Mouse (Mus musculus) ZHBTc4 (cell line): ENCODE data around the gene Pcbp3.

Experiments used
- DNase-seq: peaks from one replicate; pipeline ENCODE4 v3.0.0-alpha.2; 2011; ENCODE audit warnings: low read depth, low spot score

The Pcbp3 gene

DNA sequence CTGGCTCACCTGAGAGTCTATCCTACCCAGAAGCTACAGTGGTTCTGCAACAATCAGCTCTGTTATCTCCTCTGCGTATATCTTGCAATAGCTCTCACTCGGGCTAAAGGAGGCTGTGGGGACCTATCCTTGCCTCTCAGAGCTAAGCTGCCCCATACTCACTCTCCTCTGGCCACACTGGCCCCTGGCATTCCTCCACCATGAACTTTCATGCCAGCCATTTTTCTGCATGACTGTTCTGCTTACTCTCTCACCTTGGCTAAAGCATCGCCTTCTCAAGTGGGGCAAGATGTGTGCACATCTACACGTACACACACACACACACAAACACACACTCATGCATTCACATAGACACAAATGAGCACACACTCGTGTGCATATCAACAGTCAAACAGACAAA lies 115.2 kb downstream of the Pcbp3 start:
- DNase-seq, result no peak

DNA sequence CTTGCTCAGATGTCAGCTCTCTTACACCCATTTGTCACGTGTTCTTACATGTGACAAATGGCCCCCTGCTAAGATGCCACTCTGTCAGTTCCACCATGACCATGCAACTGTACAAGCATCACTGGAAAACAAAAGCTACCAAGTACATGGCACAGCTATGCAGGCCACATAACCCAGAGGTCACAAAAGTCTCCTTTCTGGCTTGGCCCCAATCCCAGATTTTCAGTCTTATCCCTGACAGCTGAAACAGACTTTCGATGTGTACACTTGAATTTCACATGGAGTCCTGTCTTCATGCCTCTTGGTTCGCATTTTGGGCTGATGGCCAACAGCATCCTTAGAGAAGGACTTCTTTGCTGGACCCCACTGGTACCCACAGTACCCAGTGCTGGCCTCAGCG lies 116.8 kb downstream of the Pcbp3 start:
- DNase-seq, result no peak

DNA sequence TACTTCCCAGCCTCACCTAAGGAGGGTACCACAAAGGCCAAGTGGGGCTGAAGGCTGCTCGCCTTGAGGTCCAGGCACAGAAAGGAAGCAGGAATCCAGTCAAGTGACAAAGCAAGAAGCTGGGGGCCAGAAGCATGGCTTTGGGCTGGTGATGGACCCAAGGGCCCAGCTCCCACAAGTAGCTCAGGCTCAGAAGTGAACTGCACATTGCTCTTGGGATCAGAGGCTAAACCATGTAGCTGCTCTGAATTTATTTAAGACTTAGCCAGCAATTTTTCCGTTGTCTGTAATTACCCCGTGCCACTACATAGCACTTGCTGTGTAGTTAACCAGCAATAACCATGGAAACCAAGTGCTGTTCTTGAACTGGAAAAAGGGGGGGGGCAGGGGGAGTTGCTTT lies 117.3 kb downstream of the Pcbp3 start:
- no peak for DNase-seq

DNA sequence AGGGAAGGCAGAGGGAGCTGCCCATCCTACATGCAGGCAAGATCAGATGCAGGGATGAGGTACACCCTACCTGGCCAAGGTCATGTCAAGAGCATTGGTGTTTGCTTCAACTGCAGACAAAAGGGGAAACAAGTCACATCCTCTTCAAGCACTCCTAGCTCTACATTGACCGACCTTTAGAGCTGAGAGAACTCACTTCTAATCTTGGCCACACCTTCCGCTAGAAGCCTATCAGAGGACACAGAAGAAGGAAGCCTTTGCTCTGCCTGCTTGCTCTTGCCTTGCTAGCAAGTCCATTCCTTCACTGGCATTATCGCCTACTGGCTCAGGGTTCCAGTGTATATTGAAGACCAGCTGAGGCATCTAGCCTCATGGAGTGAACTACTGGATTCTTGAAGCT lies 119.6 kb downstream of the Pcbp3 start:
- no peak for DNase-seq

DNA sequence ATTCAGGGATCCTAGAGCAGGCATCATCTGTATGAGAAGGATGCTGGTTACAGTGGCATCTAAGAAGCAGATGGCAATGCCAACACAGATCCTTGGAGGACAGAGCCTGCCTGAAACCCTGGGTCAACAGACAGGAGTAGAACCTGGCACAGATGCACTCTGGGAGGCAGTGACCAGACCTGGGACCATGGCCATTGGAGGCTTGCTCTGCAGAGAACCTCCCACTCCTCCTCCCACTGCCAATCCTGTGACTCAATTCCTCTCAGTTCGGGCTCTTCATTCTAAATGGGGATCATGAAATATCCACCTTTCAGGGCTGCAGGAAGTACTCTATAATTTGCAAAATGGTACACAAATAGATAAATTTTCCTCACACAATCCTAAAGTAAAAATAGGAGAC lies 120.5 kb downstream of the Pcbp3 start:
- no peak for DNase-seq

DNA sequence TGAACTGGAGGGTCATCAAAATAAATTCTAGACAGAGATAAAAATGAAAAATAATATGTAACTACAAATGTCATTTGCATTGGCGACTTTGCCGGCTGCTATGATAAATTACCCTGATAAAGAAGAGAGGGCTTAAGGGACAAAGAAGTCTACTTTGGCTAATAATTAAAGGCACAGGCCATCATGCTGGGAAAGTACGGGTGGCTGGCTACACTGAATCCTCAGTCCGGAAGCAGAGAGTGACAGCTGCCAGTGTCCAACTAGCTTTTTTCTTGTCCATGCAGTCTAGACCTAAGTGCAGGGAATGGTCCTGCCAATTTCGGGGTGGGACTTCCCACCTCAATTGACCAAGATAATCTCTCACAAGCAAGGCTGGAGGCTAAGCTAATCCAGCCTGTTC lies 121.1 kb downstream of the Pcbp3 start:
- no peak for DNase-seq

DNA sequence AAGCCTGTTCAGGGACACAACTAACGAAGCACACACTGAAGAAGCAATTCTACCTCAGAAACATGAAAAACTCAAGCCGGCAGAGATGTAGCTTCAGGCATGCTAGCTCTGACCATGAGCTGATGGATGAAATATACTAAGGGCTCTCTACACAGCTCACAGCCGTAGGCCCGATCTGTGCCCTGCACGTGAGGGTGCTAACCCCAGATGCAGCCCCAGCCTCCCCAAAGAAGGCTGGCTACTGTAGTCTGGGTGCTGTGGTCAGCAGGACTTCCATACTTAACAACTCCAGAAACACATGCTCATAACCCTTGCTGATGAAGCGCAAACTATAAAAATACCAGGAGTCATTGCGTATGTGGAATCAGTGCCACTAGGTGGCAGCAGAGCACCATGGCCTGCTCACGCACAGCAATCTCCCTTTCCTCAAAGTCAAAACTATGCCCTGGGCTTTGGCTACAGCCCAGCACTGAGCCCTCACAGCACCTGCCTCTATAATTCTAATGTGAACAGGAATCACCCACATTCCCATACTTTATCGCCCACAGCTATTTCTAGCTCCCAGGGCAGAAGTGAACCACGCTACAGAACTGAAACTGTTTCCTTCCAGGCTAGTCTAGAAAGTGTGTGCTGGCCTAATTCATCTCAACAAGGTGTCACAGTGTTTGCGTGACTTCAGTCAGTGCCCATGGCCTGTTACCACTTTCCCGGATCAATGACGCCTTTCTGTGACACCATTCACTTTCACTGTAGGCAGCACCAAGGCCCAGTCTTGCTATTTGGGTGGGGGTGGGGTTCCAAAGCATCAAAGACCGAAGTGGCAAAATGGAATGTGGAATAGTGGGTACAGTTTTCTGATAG lies 126.0 kb downstream of the Pcbp3 start:
- DNase-seq, result peak; percentile 80

DNA sequence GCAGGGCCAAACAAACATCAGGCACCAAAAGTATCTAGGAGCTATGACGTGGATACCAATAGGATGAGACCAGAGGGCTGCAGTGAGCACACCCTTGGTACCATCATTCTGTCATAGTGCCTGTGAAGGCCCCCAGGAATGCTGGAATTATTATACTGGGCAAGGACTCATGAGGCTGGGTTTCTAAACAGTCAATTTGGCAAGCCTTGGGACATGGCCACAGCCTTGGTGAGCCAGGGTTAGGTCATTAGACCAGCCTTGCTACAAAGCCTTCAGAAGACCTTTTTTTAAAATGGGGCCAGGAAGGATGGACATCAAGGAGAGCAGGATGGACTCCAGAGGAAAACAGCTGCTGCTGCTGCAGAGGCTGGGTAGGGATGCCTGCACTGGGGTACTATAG lies 128.8 kb downstream of the Pcbp3 start:
- no peak for DNase-seq

DNA sequence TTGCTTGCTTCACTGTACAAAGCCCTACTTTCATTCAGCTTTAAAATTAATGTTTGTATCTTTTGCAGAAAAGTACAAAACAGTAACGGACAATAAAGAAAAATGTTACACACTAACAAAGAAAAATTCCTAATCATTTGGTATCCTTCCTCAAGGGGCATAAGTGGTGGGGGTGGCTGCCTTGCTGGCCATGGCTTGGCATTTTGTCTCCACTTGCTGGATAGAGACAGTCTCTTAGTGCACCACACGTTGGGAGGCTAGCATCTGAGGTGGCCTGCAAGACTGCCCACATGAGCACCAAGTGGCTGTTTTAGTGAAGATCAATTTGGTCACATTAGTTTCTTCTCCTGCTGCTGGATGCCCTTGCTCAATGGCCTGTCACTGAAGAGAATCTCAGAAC lies 129.8 kb downstream of the Pcbp3 start:
- DNase-seq, result no peak

DNA sequence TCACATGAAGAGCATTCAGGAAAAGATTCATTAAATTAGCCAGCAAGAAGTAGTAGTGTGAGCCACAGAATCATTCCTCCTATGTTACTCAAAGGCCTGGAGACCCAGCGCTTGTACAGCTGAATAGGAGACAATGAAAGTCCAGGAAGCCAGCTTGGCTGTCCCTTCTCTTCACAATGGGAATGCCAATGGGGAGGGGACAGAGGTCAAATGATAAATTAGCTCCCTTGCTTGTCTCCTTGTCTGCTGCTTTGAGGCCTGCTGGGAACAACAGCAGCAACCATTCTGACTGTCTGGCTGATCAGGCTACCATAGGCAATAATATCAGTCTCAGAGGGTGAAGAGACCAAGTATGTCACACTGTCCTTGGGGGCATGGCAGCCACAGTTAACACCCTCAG lies 130.5 kb downstream of the Pcbp3 start:
- DNase-seq, result peak; percentile 14

DNA sequence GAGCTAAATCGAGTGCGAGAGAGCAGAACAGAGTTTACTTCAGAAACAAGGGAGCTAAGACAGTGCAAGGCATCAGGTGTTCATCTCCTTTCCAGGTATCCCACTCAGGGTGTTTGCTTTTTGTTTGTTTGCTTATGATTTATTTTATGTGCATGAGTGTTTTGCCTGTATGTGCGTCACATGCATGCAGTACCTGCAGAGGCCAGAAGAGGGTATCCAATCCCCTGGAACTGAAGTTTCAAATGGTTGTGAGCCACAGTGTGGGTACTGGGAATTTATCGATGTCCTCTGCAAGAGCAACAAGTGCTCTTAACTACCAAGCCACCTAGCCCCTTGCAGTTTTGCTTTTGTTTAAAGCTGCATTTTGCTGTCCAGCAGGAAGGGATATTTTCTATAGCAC lies 132.8 kb downstream of the Pcbp3 start:
- DNase-seq, result peak; percentile 45

DNA sequence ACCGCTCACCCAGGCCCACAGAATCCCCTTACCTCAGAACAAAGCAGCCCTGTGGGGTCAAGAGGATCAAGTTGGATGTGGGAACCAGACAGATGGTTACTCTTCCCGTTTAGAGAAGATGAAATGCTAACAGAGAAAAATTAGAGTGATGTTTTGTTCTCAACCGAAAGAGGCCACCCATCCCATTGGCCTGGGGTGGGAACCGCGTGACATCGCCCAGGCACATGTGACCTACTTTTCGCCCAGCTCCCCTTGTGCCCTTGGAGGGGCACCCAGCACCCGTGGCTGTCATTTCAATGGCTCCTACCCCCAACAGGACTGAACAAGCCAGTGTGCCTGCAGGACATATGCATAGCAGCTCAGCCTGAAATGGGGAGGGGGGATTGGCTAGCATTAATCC lies 139.0 kb downstream of the Pcbp3 start:
- DNase-seq, result no peak

DNA sequence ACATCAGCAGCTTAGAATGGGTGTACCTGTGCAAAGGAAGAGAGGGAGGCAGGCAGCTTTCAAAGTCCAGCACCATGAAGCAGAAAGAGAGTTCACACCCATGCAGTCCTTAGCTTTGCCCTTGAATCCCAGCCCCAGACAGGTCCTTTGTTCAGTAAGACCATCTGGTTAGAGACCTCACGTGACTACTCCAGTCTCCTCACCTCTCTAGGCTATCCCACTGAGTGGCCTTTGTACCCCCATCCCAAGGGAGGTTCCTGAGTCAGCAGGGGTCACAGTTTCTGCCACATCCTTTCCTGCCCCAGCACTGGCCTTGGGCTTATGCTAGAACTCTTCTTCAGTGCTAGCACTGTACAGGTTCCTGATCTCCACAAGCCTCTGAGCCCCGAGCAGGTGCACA lies 142.4 kb downstream of the Pcbp3 start:
- peak; percentile 70 for DNase-seq

DNA sequence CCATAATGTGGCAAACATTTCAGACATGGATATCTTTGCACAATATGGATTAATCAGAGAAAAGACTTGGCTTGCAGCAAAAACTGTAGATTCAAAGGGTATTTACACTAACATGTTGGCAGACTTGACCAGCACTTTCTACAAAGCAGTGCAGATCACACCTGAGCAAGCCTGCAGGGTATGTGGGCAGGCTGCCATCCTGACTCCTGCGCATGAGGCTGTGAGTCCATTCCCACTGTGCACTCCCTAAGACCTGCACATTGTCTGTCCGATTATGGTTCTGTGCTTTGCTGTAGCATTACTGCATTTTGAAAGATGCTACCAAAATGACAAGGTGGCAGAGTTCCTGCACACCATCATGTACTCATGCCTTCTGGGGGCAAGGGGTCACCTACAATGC lies 143.3 kb downstream of the Pcbp3 start:
- no peak for DNase-seq

DNA sequence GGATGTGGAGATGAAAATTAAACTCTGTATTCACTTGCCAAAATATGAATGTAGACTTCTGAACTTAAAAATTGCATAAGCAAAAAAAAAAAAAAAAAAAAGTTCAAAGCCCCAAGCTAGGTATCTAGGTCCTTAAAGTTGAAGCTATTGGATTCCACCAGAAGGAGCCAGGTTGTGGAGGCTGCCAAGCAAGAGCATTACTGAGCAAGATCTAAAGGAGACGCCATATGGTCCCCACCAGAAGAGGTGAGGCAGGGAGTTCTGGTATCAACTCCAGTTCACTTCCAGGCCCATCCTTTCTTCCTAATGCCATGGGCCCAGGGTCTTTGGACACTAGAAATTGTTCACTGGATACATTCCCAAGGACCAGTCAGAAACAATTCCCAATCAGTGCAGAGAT lies 144.8 kb downstream of the Pcbp3 start:
- DNase-seq, result no peak

DNA sequence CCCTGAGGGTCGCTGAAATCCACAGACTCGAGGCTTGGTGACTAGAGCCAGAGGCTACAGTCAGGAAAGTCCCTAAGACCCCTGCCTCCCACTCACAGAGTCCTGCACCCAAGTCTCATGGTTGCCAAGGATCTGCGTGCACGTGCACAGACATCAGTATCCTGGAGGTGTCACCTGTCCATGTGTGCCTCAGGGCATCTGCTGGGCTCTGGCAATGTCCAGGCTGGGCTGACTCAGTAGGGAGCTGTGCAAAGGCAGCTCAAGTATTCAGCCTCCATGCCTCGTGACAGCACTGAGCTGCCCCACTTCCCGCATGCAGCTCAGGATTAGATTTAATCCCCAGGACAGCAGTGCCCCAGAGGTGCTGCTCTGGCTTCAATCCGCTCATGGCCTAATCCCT lies 145.3 kb downstream of the Pcbp3 start:
- no peak for DNase-seq

DNA sequence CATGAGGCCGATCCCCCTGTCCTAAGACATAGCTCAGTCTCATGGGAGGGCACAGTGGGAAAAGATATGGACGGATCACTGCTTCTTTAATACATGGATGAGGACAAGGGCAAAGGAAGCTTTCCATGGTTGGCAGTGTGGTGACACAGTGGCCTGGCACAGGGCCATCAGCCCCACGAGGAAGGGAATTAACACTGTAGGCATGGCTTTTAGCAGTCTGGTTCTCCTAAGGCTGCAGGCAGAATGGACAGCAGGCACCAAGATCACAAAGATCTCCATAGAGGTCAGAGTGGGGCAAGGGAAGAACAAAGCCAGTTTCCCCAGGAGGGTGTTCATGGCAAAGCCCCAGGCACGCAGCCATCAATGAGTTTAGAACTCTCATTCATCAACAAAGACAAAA lies 146.2 kb downstream of the Pcbp3 start:
- no peak for DNase-seq

DNA sequence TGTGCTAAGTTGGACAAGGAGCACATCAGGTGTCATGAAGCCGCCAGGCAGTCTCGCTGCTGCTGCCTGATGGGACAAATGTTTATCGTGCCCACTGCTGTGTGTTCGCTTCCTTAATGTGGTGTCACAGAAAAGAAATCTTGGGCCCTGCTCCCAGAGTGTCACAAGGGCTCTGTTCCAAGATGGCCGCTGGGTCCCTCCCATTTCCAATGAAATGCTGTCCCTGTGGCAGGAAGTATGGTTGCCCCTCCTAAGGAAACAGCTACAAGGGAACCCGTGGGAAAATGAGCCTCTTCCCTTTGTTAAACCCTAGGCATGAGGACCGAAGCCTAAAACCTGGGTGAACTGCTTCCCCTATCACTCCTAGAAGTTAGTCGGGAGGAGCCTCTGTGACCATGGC lies 146.9 kb downstream of the Pcbp3 start:
- DNase-seq, result no peak

DNA sequence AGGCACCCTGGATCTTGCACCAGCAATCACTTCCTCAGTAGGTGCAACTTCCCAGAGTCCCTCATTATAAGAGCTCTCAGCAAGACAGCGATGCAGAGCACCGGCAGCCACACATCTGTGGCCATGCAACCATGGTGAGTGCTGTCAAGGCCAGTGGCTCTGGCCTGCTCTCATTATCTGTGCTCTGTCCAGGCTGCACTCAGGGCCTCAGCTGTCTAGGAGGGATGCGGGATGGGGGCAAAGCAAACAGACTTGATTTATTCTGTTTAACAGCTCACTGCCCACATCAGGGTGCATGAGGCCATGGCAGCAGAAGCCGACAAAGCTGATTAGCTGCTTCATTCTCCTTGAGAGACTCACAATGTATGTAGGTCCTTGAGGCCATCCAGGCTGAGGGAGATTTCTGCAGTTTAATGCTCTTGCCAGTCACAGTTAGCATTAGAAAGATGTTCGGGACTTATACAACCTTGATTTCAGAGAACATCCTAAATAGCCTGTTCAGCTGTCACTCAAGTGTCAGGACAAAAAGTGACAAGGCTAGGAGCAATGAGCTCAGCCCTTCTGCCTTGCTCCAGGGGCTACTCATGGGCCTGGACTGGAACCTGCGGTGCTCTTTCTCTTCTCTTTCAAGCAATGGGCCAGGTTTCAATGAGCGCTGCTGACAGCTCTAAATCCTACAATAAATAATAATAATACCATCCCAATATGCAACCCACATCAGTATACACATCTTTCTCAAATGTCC lies 151.6 kb downstream of the Pcbp3 start:
- DNase-seq, result no peak

DNA sequence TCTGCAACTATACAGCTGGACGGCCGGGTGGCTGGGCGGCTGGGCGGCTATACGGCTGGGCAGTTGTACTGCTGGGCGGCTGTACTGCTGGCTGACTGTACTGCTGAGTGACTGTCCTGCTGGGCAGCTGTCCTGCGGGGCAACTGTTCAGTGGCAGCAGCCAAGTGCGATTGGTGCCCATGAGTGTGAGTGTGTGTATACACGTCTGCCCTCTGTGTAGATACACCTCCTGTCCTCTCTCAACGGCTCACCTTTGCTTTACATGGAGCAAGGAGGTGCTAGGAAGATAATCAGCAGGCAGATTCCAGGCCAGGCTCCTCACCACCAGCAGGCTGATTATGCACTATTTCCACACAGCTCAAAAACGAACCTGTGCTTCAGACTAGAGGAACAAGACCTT lies 152.2 kb downstream of the Pcbp3 start:
- DNase-seq, result no peak

DNA sequence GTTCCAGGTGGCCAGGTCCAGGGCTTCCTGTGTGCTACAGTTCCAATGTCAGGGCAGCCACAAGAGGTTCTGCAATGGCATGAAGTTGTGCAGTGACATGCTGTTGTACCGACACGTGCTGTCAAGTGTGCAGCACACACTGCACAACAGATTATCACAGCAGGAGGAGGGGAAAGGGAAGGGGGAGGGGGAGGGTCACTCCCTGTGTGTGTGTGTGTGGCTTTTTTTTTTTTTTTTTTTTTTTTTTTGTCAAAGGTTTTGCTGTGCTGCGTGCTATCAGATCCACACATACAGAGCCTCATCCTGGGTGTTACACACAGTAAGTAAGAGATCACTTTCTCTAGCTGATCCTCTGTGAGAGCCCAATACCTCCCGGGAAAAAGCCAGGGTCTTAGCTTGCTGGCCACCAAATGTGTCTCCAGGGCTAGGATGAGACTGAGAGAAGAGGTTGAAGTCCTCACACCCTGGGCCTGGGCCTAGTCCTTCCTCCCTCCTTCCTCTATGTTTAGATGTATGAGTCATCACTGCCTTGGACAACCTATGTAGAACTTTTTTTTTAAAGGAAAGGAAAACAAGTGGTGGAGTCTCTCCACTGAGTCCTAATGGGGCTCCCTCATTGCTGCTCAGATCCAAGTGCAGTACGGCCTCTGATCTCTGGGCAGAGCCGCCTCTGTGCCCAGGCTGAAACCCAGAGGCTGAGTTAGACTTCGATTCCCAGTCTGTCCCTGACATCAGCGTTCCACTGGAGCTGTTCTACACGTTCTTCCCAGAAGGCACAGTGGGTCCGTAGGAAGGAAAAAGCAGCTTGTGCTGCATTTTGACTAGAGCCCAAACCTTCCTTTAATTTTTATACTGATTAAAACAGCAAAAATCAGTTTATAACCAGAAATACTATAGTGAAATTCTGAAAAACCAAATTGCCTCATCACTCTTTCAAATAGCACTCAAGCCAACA lies 153.0 kb downstream of the Pcbp3 start:
- DNase-seq, result no peak

DNA sequence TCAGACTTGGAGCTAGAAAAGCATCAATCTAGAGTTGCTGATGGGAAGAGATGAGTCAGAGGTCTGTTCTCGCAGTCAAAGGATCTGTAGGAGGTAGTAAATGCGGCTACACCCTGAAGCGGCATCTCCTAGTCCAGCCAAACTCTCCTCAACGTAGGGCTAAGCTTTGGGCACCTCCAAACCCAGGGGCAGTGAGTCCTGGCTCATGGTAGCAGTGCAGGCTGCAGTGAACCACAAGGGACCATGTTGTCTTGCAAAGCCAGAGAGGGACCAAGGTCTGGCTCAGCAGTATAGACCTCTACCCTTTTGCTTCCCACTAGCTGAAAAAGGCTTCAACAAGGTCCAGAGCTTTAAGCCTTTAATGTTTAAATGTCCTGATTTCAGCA lies 159.2 kb downstream of the Pcbp3 start:
- DNase-seq, result no peak
